Mouse (Mus musculus): ENCODE results near the gene Olfr285.

Olfr285 gene

GRCm38 (mm10) chr15:98317177-98317724 lies at the start of gene Olfr285:
Olfr285 (minus strand) TSS chr15:98317353.
- DNase-seq (ENCODE audit: low read depth, low spot score): no peak

GRCm38 (mm10) chr15:98340887-98341286 lies 23.7 kb upstream of the Olfr285 start, which contains the start of gene Olfr284:
Olfr284 (minus strand) TSS chr15:98340987.
- no peak for DNase-seq (ENCODE audit: low read depth, low spot score)

GRCm38 (mm10) chr15:98315703-98316102 lies 1.4 kb downstream of the Olfr285 start:
- DNase-seq (ENCODE audit: low read depth, low spot score): no peak

- DNase-seq (ENCODE audit: low read depth, low spot score): peak; percentile 1
These were observed 21.3 kb downstream of the Olfr285 start, which contains the start of gene Zfp641 for GRCm38 (mm10) chr15:98295628-98296551. Zfp641 (minus strand) TSS chr15:98296161.

GRCm38 (mm10) chr15:98293651-98294050 lies 23.5 kb downstream of the Olfr285 start:
- no peak for DNase-seq (ENCODE audit: low read depth, low spot score)

- no peak for DNase-seq (ENCODE audit: low read depth, low spot score)
These were observed 28.6 kb downstream of the Olfr285 start for GRCm38 (mm10) chr15:98288566-98288965.

GRCm38 (mm10) chr15:98286418-98286817 lies 30.7 kb downstream of the Olfr285 start:
- no peak for DNase-seq (ENCODE audit: low read depth, low spot score)

Measured in forelimb bud, embryonic 11.5 days (tissue).